ENCODE assay signal across 9 mouse cellular contexts in the genomic region with DNA sequence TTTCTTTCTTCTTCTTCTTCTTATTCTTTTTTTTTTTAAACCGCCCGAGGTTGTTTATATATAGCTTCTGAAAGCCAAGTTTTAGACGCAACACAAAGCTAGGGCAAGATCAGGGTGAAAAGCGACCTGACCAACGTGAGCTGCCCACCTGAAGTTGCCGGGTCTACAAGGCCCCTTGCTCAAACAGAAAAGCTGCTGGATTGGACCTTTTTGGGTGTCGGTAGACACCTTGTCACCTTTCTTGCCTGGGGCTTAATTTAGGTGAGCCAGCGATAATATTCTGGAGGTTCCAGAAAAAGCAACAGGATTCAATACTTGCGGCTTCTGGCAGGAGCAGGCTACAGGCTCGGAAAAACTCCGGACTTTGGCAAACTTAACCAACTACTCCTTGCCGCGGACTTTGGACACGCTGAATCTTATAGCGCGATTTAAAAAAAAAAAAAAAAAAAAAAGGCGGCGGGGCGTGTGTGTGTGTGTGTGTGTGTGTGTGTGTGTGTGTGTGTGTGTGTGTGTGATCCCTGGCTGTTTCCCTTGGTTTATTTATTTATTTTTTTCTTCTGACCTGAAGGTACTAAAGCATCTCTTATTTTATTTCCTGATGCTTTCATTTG.
DNase-seq lines count a peak whose midpoint lies in the region; ATAC-seq and TF ChIP-seq lines count a peak whose summit lies in the region.
"Had no signal": no experiment of that assay in that cellular context is flagged by ENCODE, and none has a peak within 500 bp of the region (broad histone marks: within the 10 kb centered on the region; RNA-seq: fewer than 3 reads in every experiment).

No protein-coding gene starts in this region.

- peaks cover 24% of the 10 kb centered on the region for H3K4me1 ChIP-seq in heart, embryonic 12.5 days (replicated peaks)
- H3K4me1 ChIP-seq in heart, adult 2 months (ENCODE audit: control insufficient read depth, insufficient read depth, low read length) = peaks cover 2% of the 10 kb centered on the region
- H3K4me1 ChIP-seq in midbrain, embryonic 12.5 days = peaks cover 31% of the 10 kb centered on the region
- peaks cover 23% of the 10 kb centered on the region for H3K4me1 ChIP-seq in midbrain, embryonic 16.5 days (ENCODE audit: control insufficient read depth, insufficient read depth, low read length)
- H3K4me1 ChIP-seq in limb, embryonic 13.5 days = peaks cover 41% of the 10 kb centered on the region

- H3K4me3 ChIP-seq in heart, embryonic 12.5 days = peak overlapping the region; percentile 40; the same call in 1 of the 2 replicates
- H3K4me3 ChIP-seq in heart, adult 2 months = no peak overlapping the region
- H3K4me3 ChIP-seq in midbrain, embryonic 12.5 days = no peak overlapping the region
- no peak overlapping the region for H3K4me3 ChIP-seq in midbrain, embryonic 16.5 days (ENCODE audit: low read depth, low read length)
- peak overlapping the region; percentile 59 for H3K4me3 ChIP-seq in limb, embryonic 13.5 days

- TF ChIP-seq EP300 in heart, adult 2 months (IDR thresholded peaks at IDR 0.05; ENCODE audit: insufficient read depth, low read depth, low read length) = no peak

- peaks cover 54% of the 10 kb centered on the region for H3K27me3 ChIP-seq in heart, embryonic 12.5 days (replicated peaks)
- H3K27me3 ChIP-seq in heart, adult 2 months (ENCODE audit: control insufficient read depth, insufficient read depth, low read length) = peaks cover 11% of the 10 kb centered on the region
- peaks cover 89% of the 10 kb centered on the region for H3K27me3 ChIP-seq in midbrain, embryonic 12.5 days
- H3K27me3 ChIP-seq in midbrain, embryonic 16.5 days (ENCODE audit: control insufficient read depth, insufficient read depth, low read depth, low read length) = peaks cover 55% of the 10 kb centered on the region
- peaks cover 57% of the 10 kb centered on the region for H3K27me3 ChIP-seq in limb, embryonic 13.5 days

- no peak for ATAC-seq in heart, embryonic 12.5 days (ENCODE audit: insufficient number of reproducible peaks, low FRiP score)
- no peak for ATAC-seq in midbrain, embryonic 12.5 days (ENCODE audit: low FRiP score, low read depth)
- no peak for ATAC-seq in midbrain, embryonic 16.5 days
- ATAC-seq in limb, embryonic 13.5 days (ENCODE audit: low FRiP score, low read depth) = no peak

- peak overlapping the region; percentile 65 for H3K4me2 ChIP-seq in heart, embryonic 12.5 days
- peak overlapping the region; percentile 45; the same call in 1 of the 2 replicates for H3K4me2 ChIP-seq in midbrain, embryonic 12.5 days (replicated peaks)
- no peak overlapping the region for H3K4me2 ChIP-seq in midbrain, embryonic 16.5 days (ENCODE audit: low read length)
- peak overlapping the region; percentile 98 for H3K4me2 ChIP-seq in limb, embryonic 13.5 days (replicated peaks)

- no peak overlapping the region for H3K9ac ChIP-seq in heart, embryonic 12.5 days
- H3K9ac ChIP-seq in heart, adult 2 months (ENCODE audit: low read depth, low read length) = no peak overlapping the region
- no peak overlapping the region for H3K9ac ChIP-seq in midbrain, embryonic 12.5 days (replicated peaks)
- H3K9ac ChIP-seq in midbrain, embryonic 16.5 days (ENCODE audit: low read depth, low read length) = no peak overlapping the region
- H3K9ac ChIP-seq in limb, embryonic 13.5 days = peak overlapping the region; percentile 53

- TF ChIP-seq CTCF in heart, adult 2 months (IDR thresholded peaks at IDR 0.05) = no peak

- no peak for DNase-seq in heart, adult 2 months
- DNase-seq in left cerebral cortex, postnatal 36 days (ENCODE audit: low spot score in 2 of 2) = no peak
- DNase-seq in thymus, postnatal 10 days (ENCODE audit: low spot score in 2 of 2) = no peak
- no peak for DNase-seq in T-cell, adult 2 months (ENCODE audit: low spot score)

- TF ChIP-seq POLR2A in heart, adult 2 months (IDR thresholded peaks at IDR 0.05; ENCODE audit: insufficient read depth, low read depth, low read length) = no peak

- H3K9me3 ChIP-seq in heart, embryonic 12.5 days (replicated peaks) = no peaks in the 10 kb centered on the region
- H3K9me3 ChIP-seq in midbrain, embryonic 12.5 days = no peaks in the 10 kb centered on the region
- H3K9me3 ChIP-seq in midbrain, embryonic 16.5 days (replicated peaks; ENCODE audit: control insufficient read depth, low read length, poor library complexity, severe bottlenecking) = no peaks in the 10 kb centered on the region
- no peaks in the 10 kb centered on the region for H3K9me3 ChIP-seq in limb, embryonic 13.5 days

- no peaks in the 10 kb centered on the region for H3K79me2 ChIP-seq in heart, adult 2 months (replicated peaks; ENCODE audit: control insufficient read depth, insufficient read depth, low read length)

- intact Hi-C loops in heart, adult 2 months (cut with DNase I) = loop anchor here (2.0 to 5.0 kb wide), 3 partner anchors 124 to 848 kb away; no protein-coding TSS in a partner anchor
- intact Hi-C loops in left cerebral cortex, postnatal 36 days (cut with DNase I) = loop anchor here (5.0 to 10.0 kb wide), 3 partner anchors 443 to 1390 kb away; partner anchors contain the start of gene Sim2

- no peak overlapping the region for H3K27ac ChIP-seq in heart, embryonic 12.5 days (ENCODE audit: poor library complexity, severe bottlenecking)
- H3K27ac ChIP-seq in heart, adult 2 months = no peak overlapping the region
- no peak overlapping the region for H3K27ac ChIP-seq in midbrain, embryonic 12.5 days (replicated peaks)
- no peak overlapping the region for H3K27ac ChIP-seq in midbrain, embryonic 16.5 days (ENCODE audit: low read length)
- H3K27ac ChIP-seq in limb, embryonic 13.5 days = no peak overlapping the region
- H3K27ac ChIP-seq: layer of hippocampus, adult 2 months had no signal

- WGBS in heart, embryonic 12.5 days = 4% methylated on average over 16 of the region's 19 CpGs
- WGBS in heart, adult 2 months = 13% methylated on average over 19 of the region's 19 CpGs
- 1% methylated on average over 16 of the region's 19 CpGs for WGBS in midbrain, embryonic 12.5 days
- WGBS in midbrain, embryonic 16.5 days = 2% methylated on average over 19 of the region's 19 CpGs
- 3% methylated on average over 16 of the region's 19 CpGs for WGBS in limb, embryonic 13.5 days

- no peaks in the 10 kb centered on the region for H3K36me3 ChIP-seq in heart, embryonic 12.5 days
- H3K36me3 ChIP-seq in heart, adult 2 months (ENCODE audit: control insufficient read depth, insufficient read depth, low read length) = no peaks in the 10 kb centered on the region
- H3K36me3 ChIP-seq in midbrain, embryonic 12.5 days = no peaks in the 10 kb centered on the region
- H3K36me3 ChIP-seq in midbrain, embryonic 16.5 days (ENCODE audit: control insufficient read depth, insufficient read depth, low read length) = no peaks in the 10 kb centered on the region
- peaks cover 3% of the 10 kb centered on the region; the same call in 1 of the 2 replicates for H3K36me3 ChIP-seq in limb, embryonic 13.5 days

Comparison
In these comparisons a context has a peak if more than half of its experiments do, and no peak if none do; other contexts are left out.
1. H3K4me3 ChIP-seq: peak in heart, embryonic 12.5 days (single experiment) and limb, embryonic 13.5 days (single experiment); none in heart, adult 2 months (single experiment), midbrain, embryonic 12.5 days (single experiment) and midbrain, embryonic 16.5 days (single experiment).